Mouse (Mus musculus): ENCODE data around the gene Qdpr.
"Not testable (repeated sequence)": the region's sequence is repeated elsewhere in the genome, so short reads cannot be mapped to it uniquely, and the experiment has no call there.

Gene Qdpr

GRCm38 (mm10) chr5:45453451-45453850 lies 3.4 kb upstream of the Qdpr start, which contains the start of gene Clrn2:
Clrn2 (plus strand) TSS chr5:45453751.
- DNase-seq (ENCODE audit: low spot score), result no peak

- DNase-seq (ENCODE audit: low spot score), result no peak
Measured at GRCm38 (mm10) chr5:45449206-45449605, 830 bp downstream of the Qdpr start.

GRCm38 (mm10) chr5:45448676-45449075 lies 1.4 kb downstream of the Qdpr start:
- DNase-seq (ENCODE audit: low spot score), result no peak

GRCm38 (mm10) chr5:45444130-45444832 lies 5.8 kb downstream of the Qdpr start:
- DNase-seq (ENCODE audit: low spot score), result no peak

GRCm38 (mm10) chr5:45441745-45442144 lies 8.3 kb downstream of the Qdpr start:
- no peak for DNase-seq (ENCODE audit: low spot score)

GRCm38 (mm10) chr5:45441124-45441523 lies 8.9 kb downstream of the Qdpr start:
- no peak for DNase-seq (ENCODE audit: low spot score)

GRCm38 (mm10) chr5:45438301-45438700 lies 11.7 kb downstream of the Qdpr start:
- no peak for DNase-seq (ENCODE audit: low spot score)

GRCm38 (mm10) chr5:45437826-45438225 lies 12.2 kb downstream of the Qdpr start:
- no peak for DNase-seq (ENCODE audit: low spot score)

GRCm38 (mm10) chr5:45435967-45436950 lies 13.8 kb downstream of the Qdpr start:
- no peak for DNase-seq (ENCODE audit: low spot score)

- DNase-seq (ENCODE audit: low spot score), result no peak
Measured at GRCm38 (mm10) chr5:45427891-45428290, 22.1 kb downstream of the Qdpr start.

GRCm38 (mm10) chr5:45426416-45427034 lies 23.5 kb downstream of the Qdpr start:
- no peak for DNase-seq (ENCODE audit: low spot score)

- not testable (repeated sequence) for DNase-seq (ENCODE audit: low spot score)
Measured at GRCm38 (mm10) chr5:45425771-45426170, 24.3 kb downstream of the Qdpr start.

GRCm38 (mm10) chr5:45424021-45424886 lies 25.8 kb downstream of the Qdpr start:
- peak; percentile 23 for DNase-seq (ENCODE audit: low spot score)

GRCm38 (mm10) chr5:45421881-45422844 lies 27.9 kb downstream of the Qdpr start:
- DNase-seq (ENCODE audit: low spot score), result no peak

GRCm38 (mm10) chr5:45419841-45420638 lies 30.0 kb downstream of the Qdpr start:
- DNase-seq (ENCODE audit: low spot score), result no peak

- DNase-seq (ENCODE audit: low spot score), result no peak
Measured at GRCm38 (mm10) chr5:45417859-45418443, 32.1 kb downstream of the Qdpr start.

GRCm38 (mm10) chr5:45416478-45416877 lies 33.6 kb downstream of the Qdpr start:
- no peak for DNase-seq (ENCODE audit: low spot score)

GRCm38 (mm10) chr5:45406129-45406528 lies 43.9 kb downstream of the Qdpr start:
- no peak for DNase-seq (ENCODE audit: low spot score)

GRCm38 (mm10) chr5:45402632-45403031 lies 47.4 kb downstream of the Qdpr start:
- peak; percentile 64 for DNase-seq (ENCODE audit: low spot score)
